Mouse (Mus musculus) megakaryocyte, embryonic 14.5 days (primary cell): ENCODE measurements around the gene Ppp1r27. TPM values are rescaled to one million over a fixed set of nuclear protein-coding genes. Genes with fewer than 3 reads are reported as not detected.
"Not testable (repeated sequence)": the region's sequence is repeated elsewhere in the genome, so short reads cannot be mapped to it uniquely, and the experiment has no call there.

Experiments
- H3K27me3 ChIP-seq: replicated peaks from 2 replicates; pipeline ENCODE3; 2012; ENCODE audit warnings: inconsistent platforms
- H3K36me3 ChIP-seq: replicated peaks from 2 replicates; pipeline ENCODE3; 2012; ENCODE audit warnings: low read length, inconsistent platforms, mixed read lengths
- H3K4me1 ChIP-seq: 2 replicates; pipeline ENCODE4 v1.6.1; 2012; ENCODE audit warnings: inconsistent platforms
- H3K4me3 ChIP-seq: replicated peaks from 2 replicates; pipeline ENCODE3; 2012; ENCODE audit warnings: moderate library complexity, mild to moderate bottlenecking, inconsistent platforms
- H3K9me3 ChIP-seq: 2 replicates; pipeline ENCODE4 v1.6.1; 2012; ENCODE audit warnings: inconsistent platforms
- FLI1 ChIP-seq: IDR thresholded peaks from 2 replicates; pipeline ENCODE4 v1.6.1; 2012; ENCODE audit warnings: low read length, inconsistent platforms, mixed read lengths
- GATA1 ChIP-seq: IDR thresholded peaks from 3 replicates; pipeline ENCODE4 v1.6.1; 2012; ENCODE audit warnings: mixed read lengths, low read length, inconsistent platforms, borderline replicate concordance
- polyA plus RNA-seq: library from polyadenylated mRNA; stranded (reverse); fragments of >175 nt; gene quantifications from 2 replicates; pipeline ENCODE4 v1.2.3, GENCODE M21; 2012; ENCODE audit warnings: low replicate concordance; ENCODE audit not compliant: insufficient read depth

The Ppp1r27 gene
- polyA plus RNA-seq, 1 experiment, result 0.25 TPM

DNA sequence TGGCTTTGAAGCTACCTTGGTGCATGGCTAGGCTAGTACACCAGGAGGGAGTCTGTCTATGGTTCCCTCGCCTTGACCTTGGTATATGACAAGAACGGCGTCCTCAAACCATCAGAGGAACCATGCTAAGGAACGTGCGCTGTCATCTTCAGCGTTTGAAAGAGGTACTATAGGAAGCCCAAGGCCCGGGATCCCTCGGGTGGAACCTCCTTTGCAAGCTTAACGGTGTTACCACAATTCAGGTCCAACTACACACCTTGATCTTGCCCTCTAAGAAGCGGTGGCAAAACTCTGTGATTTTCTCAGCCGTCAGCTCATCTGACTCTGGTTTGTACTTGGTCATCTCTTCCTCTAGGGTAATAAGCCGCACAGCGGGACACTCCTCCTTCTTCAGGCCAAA is 12.0 kb upstream of the Ppp1r27 start:
- TF ChIP-seq FLI1 (no peak), GATA1 (no peak)
- no peaks in the 10 kb centered on the region for H3K9me3 ChIP-seq
- H3K4me3 ChIP-seq, result no peak overlapping the region
- H3K27me3 ChIP-seq, result no peaks in the 10 kb centered on the region
- H3K4me1 ChIP-seq, result peaks cover 31% of the 10 kb centered on the region
- H3K36me3 ChIP-seq, result peaks cover 90% of the 10 kb centered on the region

DNA sequence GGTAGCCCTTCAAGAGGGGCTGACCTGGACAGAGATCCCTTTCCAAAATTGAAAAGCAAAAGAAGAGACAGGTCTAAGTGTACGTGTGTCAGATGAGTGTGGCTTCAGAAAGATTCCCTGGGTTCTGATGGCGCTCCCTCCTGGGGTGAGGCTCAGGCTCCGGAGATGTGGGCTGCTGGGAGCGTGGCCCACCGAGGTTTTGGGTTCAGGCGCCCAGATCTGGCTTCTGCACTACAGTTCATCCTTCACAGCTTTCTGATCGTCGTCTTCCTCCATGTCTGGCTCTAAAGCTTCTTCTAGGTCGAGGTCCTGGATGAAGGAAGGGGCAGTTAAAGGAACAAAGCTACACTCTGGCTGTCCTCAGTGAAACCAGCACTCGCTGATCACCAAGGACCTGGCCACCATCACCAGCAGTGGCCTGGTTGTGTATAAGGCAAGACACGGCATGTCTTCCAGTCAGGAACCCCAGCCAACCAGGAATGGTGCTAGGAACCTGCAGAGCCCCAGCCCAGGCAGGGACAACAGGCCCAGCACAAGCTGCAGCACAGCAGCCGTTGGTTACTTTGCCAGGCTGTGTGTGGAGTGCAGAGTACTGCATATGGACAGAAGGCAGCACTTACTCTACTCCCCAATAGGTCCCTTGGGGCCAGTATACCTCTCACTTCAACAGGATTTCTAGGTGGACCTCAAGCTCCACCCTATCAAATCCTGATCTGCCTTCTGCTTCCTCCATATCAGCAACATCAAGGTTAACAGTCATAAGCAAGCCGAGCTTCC is 10.2 kb upstream of the Ppp1r27 start:
- peaks cover 14% of the 10 kb centered on the region for H3K4me1 ChIP-seq
- no peak overlapping the region for H3K4me3 ChIP-seq
- no peaks in the 10 kb centered on the region for H3K27me3 ChIP-seq
- TF ChIP-seq FLI1 (no peak), GATA1 (no peak)
- peaks cover 8% of the 10 kb centered on the region for H3K9me3 ChIP-seq
- peaks cover 75% of the 10 kb centered on the region for H3K36me3 ChIP-seq

GRCm38 (mm10) chr11:120558843-120559242 is 7.9 kb upstream of the Ppp1r27 start:
- peaks cover 53% of the 10 kb centered on the region for H3K36me3 ChIP-seq
- H3K9me3 ChIP-seq, result not testable (repeated sequence)

DNA sequence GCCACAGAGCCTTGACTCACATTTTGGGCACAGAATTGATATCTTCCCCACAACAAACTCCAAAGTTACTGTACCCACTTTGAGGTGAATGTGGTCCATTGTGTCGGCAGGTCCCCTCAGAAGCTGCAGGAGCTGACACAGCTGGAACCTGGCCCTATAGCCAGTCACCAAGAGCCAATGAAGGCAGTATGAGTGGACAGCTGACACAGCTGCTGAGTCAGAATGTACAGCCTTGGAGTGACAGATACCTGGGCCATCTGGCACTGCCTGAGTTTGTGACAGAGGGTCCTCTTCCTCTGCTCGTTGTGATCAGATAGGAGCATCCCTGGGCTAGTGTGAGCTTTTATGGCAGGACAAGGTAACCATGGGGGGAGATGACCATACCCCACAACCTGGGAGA is 4.3 kb upstream of the Ppp1r27 start:
- H3K27me3 ChIP-seq, result no peaks in the 10 kb centered on the region
- H3K9me3 ChIP-seq, result peaks cover 8% of the 10 kb centered on the region
- TF ChIP-seq GATA1, result no peak
- no peak for TF ChIP-seq FLI1
- peaks cover 17% of the 10 kb centered on the region for H3K36me3 ChIP-seq
- peaks cover 42% of the 10 kb centered on the region for H3K4me1 ChIP-seq
- peak overlapping the region; percentile 62 for H3K4me3 ChIP-seq

More at GRCm38 (mm10) chr11:120558843-120559242, 7.9 kb upstream of the Ppp1r27 start:
- H3K4me1 ChIP-seq, result peaks cover 24% of the 10 kb centered on the region
- H3K4me3 ChIP-seq, H3K27me3 ChIP-seq: not testable (repeated sequence)

DNA sequence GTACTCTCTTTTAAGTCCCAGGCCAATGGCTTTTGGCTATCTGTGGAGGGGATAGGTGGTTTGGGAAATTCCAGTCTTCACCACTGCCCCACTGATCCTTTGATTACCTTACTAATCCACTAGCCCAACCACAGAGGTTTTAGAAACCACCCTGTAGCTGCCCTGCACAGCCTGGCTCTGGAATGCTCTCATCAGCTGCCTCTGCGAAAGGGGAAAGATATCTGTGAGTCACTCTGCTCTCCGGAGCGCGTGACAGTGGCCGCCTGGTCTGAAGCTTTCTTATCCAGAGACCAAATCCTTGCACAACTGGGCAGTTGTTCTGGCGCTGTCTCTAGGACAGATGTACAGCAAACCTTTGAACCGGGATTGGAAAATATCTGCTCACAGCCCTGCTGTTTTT is 3.9 kb upstream of the Ppp1r27 start:
- peaks cover 46% of the 10 kb centered on the region for H3K4me1 ChIP-seq
- no peak for TF ChIP-seq GATA1
- no peak for TF ChIP-seq FLI1
- H3K27me3 ChIP-seq, result no peaks in the 10 kb centered on the region
- H3K9me3 ChIP-seq, result peaks cover 8% of the 10 kb centered on the region
- H3K4me3 ChIP-seq, result peak overlapping the region; percentile 8
- H3K36me3 ChIP-seq, result peaks cover 13% of the 10 kb centered on the region

DNA sequence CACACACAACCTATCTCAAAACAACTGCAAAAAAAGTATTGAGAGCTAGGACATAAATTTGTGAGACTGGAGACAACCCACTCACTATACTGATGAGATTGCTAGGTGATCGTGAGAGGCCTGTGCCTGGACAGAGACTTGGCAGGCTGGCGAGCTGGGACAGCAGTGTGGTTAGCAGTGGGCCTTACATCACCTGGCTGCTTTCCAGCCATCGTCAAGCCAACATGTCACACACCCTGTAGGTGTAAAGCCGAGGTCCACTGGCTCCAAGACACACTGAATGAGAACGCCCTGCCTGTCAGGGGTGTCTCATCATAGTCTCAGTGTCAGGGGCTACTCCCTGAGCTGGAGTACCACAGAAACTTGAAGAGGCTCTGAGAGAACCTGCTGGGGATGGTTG is 1.8 kb upstream of the Ppp1r27 start:
- H3K36me3 ChIP-seq, result peaks cover 2% of the 10 kb centered on the region
- H3K27me3 ChIP-seq, result no peaks in the 10 kb centered on the region
- H3K4me1 ChIP-seq, result peaks cover 61% of the 10 kb centered on the region
- no peak overlapping the region for H3K4me3 ChIP-seq
- TF ChIP-seq GATA1, result no peak
- TF ChIP-seq FLI1, result no peak
- peaks cover 6% of the 10 kb centered on the region for H3K9me3 ChIP-seq

- Histone ChIP-seq H3K27me3 (no peaks in the 10 kb centered on the region), H3K4me1 (peaks cover 79% of the 10 kb centered on the region), H3K9me3 (no peaks in the 10 kb centered on the region), H3K36me3 (peaks cover 20% of the 10 kb centered on the region), H3K4me3 (peak overlapping the region; percentile 99)
- no peak for TF ChIP-seq FLI1
- no peak for TF ChIP-seq GATA1
Measured at GRCm38 (mm10) chr11:120549986-120550809, 734 bp downstream of the Ppp1r27 start.

DNA sequence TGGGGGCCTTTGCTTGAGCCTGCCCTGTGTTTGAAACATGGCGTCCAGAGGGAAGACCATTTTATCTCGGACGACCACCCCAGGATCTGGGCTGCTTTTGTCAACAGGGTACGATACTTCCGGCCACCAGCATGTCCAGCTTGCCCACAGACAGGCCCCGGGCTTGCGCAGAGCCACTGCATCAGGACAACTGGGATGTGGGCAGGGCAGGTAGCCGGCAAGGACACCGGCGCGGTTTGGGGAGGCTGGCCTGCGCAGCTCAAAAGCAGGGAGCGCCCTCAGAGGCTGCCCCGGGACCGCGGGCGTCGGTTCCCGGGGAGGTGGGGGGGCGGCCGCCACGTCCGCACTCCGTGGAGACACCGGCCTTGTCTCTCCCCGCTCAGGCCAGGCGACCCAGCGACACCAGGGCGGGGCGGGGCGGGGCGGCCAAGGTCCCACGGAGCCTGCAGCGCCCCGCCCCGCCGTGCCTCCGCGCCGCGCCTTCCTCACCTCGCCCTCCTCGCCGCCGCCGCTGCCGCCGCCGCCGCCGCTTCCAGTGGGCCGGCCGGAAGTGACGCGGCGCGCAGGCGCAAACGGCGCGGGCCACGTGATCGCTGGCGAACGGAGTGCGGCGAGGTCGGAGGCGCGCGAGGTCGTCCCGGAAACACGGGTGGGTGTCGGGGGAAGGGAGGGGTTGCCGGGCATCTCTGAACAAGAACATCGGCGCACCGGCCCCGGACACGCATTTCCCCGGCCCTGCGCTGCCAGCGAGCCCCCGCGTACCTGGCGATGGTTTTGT is 1.6 kb downstream of the Ppp1r27 start, which contains the start of gene Mcrip1:
Gene Mcrip1 (minus strand): TSS at position 560 of the 778 bp plus-strand sequence.
- Histone ChIP-seq H3K27me3 (no peaks in the 10 kb centered on the region), H3K4me1 (peaks cover 79% of the 10 kb centered on the region), H3K9me3 (no peaks in the 10 kb centered on the region), H3K4me3 (peak within 1 kb of the TSS; percentile 99), H3K36me3 (peaks cover 28% of the 10 kb centered on the region)
- no peak for TF ChIP-seq GATA1
- no peak; the same call in 1 of the 2 replicates for TF ChIP-seq FLI1

DNA sequence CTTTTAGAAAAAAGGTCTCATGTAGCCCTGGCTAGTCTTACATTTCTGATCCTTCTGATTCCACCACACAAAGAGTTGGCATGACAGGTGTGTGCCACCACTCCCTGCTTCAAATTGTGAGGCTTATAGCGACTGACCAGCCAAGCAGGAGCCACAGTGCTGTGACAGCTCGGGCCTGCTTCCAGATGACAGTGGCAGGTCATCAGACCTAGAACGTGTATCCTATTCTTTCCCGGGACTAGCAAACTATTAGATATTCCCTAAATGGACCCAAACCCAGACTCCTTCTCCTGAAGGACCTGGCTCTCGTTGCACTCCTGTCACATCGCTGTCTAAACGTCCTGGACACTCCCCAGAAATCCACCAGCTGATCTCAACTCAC is 2.2 kb downstream of the Ppp1r27 start:
- no peaks in the 10 kb centered on the region for H3K27me3 ChIP-seq
- TF ChIP-seq GATA1, result no peak
- no peak for TF ChIP-seq FLI1
- H3K4me1 ChIP-seq, result peaks cover 80% of the 10 kb centered on the region
- H3K36me3 ChIP-seq, result peaks cover 34% of the 10 kb centered on the region
- H3K9me3 ChIP-seq, result no peaks in the 10 kb centered on the region
- peak overlapping the region; percentile 99 for H3K4me3 ChIP-seq

DNA sequence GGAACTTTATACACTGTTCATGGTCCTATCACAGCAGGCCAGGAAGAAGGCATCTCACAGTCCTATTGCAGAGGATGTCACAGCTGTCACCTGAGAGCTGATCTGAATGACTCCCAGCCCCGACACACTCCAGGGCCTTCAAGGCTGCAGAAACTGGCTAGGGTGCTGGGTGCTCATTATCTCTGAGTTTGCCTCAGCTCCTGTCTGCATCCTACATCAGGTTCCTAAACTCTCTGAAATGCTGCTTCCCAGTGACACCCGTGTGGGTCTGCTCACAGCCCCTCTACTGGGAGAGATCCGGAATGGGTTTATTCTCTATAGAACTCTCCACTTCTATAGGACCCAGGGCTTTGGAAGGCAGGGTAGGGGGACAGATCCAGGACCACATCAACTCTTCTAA is 2.7 kb downstream of the Ppp1r27 start:
- Histone ChIP-seq H3K36me3 (peaks cover 40% of the 10 kb centered on the region), H3K4me1 (peaks cover 83% of the 10 kb centered on the region), H3K27me3 (no peaks in the 10 kb centered on the region), H3K4me3 (peak overlapping the region; percentile 99), H3K9me3 (no peaks in the 10 kb centered on the region)
- TF ChIP-seq FLI1 (no peak), GATA1 (no peak)
